Mouse (Mus musculus) stomach, embryonic 14.5 days (tissue): ENCODE measurements around the gene Sh2b2. TPM values are rescaled to one million over a fixed set of nuclear protein-coding genes. Genes with fewer than 3 reads are reported as not detected.
"Not testable (repeated sequence)": the region's sequence is repeated elsewhere in the genome, so short reads cannot be mapped to it uniquely, and the experiment has no call there.

Experiments
- ATAC-seq: fragments of 200-750 bp; cut with Nextera tagmentation; 2 replicates; pipeline ENCODE4 v1.8.0; 2017; ENCODE audit warnings: low read depth, moderate TSS enrichment; ENCODE audit not compliant: insufficient number of reproducible peaks, insufficient read depth, low FRiP score
- H3K27ac ChIP-seq: fragments of 300-500 bp; sonication (generic); 2 replicates; pipeline ENCODE4 v1.5.1; 2014; ENCODE audit warnings: mild to moderate bottlenecking, low read length, moderate library complexity, mixed read lengths
- H3K27me3 ChIP-seq: fragments of 300-500 bp; sonication (generic); 2 replicates; pipeline ENCODE4 v1.6.1; 2014; ENCODE audit warnings: low read length, control low read depth, mixed read lengths; ENCODE audit not compliant: control insufficient read depth, insufficient read depth
- H3K36me3 ChIP-seq: fragments of 300-500 bp; sonication (generic); 2 replicates; pipeline ENCODE4 v1.6.1; 2014; ENCODE audit warnings: mild to moderate bottlenecking, control low read depth, low read length, moderate library complexity, mixed read lengths; ENCODE audit not compliant: control insufficient read depth, insufficient read depth
- H3K4me1 ChIP-seq: fragments of 300-500 bp; sonication (generic); 2 replicates; pipeline ENCODE4 v1.6.1; 2014; ENCODE audit warnings: low read length, control low read depth, mixed read lengths; ENCODE audit not compliant: control insufficient read depth, insufficient read depth
- H3K4me2 ChIP-seq: fragments of 300-500 bp; sonication (generic); replicated peaks from 2 replicates; pipeline ENCODE4 v1.6.1; 2014; ENCODE audit warnings: low read depth, low read length, control low read depth
- H3K4me3 ChIP-seq: fragments of 300-500 bp; sonication (generic); 2 replicates; pipeline ENCODE4 v1.5.1; 2014; ENCODE audit warnings: low read depth, low read length, control low read depth
- H3K9ac ChIP-seq: fragments of 300-500 bp; sonication (generic); replicated peaks from 2 replicates; pipeline ENCODE4 v1.6.1; 2014; ENCODE audit warnings: low read depth, mild to moderate bottlenecking, control low read depth, low read length, moderate library complexity, mixed read lengths
- H3K9me3 ChIP-seq: fragments of 300-500 bp; sonication (generic); 2 replicates; pipeline ENCODE4 v1.6.1; 2016; ENCODE audit warnings: low read depth, low read length, control low read depth; ENCODE audit not compliant: control insufficient read depth
- WGBS: fragments of 180-500 bp; shearing (Covaris S2); extraction: QIAGEN DNeasy Blood & Tissue Kit; methylation state at CpG from one replicate; pipeline ENCODE4 v1.1.7; 2014; 5-methylcytosine and 5-hydroxymethylcytosine counted together
- polyA plus RNA-seq: library from polyadenylated mRNA; unstranded; fragments of >200 nt; fragmentation: Nextera tagmentation; extraction: Ambion mirVana; gene quantifications from 2 replicates; pipeline ENCODE4 v1.2.1, GENCODE M21; 2014

Sh2b2 gene
- polyA plus RNA-seq, 1 experiment from 2014 or later, result 3.3 TPM

- Histone ChIP-seq H3K27me3 (no peaks in the 10 kb centered on the region), H3K36me3 (no peaks in the 10 kb centered on the region), H3K9ac (no peak overlapping the region), H3K4me2 (no peak overlapping the region), H3K27ac (no peak overlapping the region), H3K4me1 (no peaks in the 10 kb centered on the region), H3K9me3 (no peaks in the 10 kb centered on the region), H3K4me3 (no peak overlapping the region)
- WGBS, result 93% methylated on average over 11 of the region's 11 CpGs
- no peak for ATAC-seq
Observed at GRCm38 (mm10) chr5:136212716-136213115, 33.6 kb downstream of the Sh2b2 start.

DNA sequence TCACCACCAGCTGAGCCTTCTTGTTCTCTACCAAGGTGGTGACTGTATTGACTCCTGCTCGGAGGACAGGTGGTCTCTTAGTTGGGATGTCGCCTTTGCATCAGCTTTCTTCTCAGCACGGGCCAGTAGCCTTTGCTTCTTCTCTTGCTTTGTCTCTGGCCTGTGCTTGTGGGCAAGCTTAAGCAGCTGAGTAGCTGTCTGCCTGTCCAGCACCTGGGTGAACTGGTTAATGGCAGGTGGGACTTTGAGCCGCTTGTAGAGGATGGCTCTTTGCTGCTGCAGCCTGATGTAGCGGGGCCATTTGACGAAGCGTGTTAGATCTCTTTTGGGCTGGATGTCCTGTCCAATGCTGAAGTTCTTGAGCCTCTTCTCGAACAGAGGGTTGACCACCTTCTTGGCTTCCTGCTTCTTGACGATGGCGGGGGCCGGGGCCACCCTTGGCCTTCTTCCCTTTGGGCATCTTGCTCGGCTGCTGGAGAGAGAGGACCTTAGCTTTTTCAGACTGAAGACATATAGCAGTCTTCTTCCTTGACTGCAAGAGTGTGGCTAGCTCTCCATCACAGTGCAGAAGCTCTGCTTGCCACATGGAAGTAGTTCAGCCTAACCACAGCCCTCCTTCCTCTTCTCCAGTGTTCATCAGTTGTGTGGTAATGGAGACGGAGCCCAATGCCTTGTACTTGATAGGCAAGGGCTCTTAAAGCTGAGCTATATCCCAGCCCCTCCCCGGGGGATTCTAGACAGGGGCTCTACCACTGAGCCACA is 34.8 kb downstream of the Sh2b2 start:
- not testable (repeated sequence) for H3K9ac ChIP-seq, H3K27ac ChIP-seq, H3K9me3 ChIP-seq, H3K4me1 ChIP-seq, H3K27me3 ChIP-seq, H3K4me2 ChIP-seq, ATAC-seq, H3K4me3 ChIP-seq, H3K36me3 ChIP-seq
- WGBS, result 89% methylated on average over 14 of the region's 14 CpGs

- H3K4me3 ChIP-seq, result no peak overlapping the region
- H3K9ac ChIP-seq, result no peak overlapping the region
- no peaks in the 10 kb centered on the region for H3K4me1 ChIP-seq
- H3K9me3 ChIP-seq, result no peaks in the 10 kb centered on the region
- H3K27ac ChIP-seq, result no peak overlapping the region
- 71% methylated on average over 5 of the region's 5 CpGs for WGBS
- H3K4me2 ChIP-seq, result no peak overlapping the region
- ATAC-seq, result no peak
- H3K27me3 ChIP-seq, result no peaks in the 10 kb centered on the region
- H3K36me3 ChIP-seq, result no peaks in the 10 kb centered on the region
Observed at GRCm38 (mm10) chr5:136210549-136210948, 35.8 kb downstream of the Sh2b2 start.

- Histone ChIP-seq H3K9me3 (no peaks in the 10 kb centered on the region), H3K4me3 (no peak overlapping the region), H3K36me3 (peaks cover 4% of the 10 kb centered on the region; the same call in 1 of the 2 replicates), H3K4me1 (peaks cover 8% of the 10 kb centered on the region; the same call in 1 of the 2 replicates), H3K4me2 (no peak overlapping the region), H3K9ac (no peak overlapping the region), H3K27ac (no peak overlapping the region), H3K27me3 (no peaks in the 10 kb centered on the region)
- ATAC-seq, result peak; percentile 16; the same call in 1 of the 2 replicates
- WGBS, result 35% methylated on average over 7 of the region's 7 CpGs
Observed at GRCm38 (mm10) chr5:136201832-136202231, 44.5 kb downstream of the Sh2b2 start.

DNA sequence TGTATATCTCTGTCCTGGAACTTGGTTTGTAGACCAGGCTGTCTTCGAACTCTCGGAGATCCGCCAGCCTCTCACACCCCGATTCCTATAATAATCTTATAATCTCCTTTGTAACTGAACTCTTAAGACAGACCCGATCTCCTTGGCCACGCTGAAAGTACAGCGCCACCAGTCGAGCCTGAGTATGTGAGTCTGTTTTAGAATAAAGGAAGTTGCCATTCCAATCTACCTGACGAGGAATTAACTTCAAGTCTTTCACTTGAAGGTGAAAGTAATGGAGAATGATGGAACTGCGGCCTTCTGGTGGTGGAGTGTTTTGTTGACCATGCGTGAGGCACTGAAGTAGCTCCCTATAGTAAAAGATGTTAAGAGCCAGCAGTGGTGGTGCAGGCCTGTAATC is 46.8 kb downstream of the Sh2b2 start:
- H3K36me3 ChIP-seq, result peaks cover 25% of the 10 kb centered on the region; the same call in 1 of the 2 replicates
- no peaks in the 10 kb centered on the region for H3K9me3 ChIP-seq
- H3K4me3 ChIP-seq, result peak overlapping the region; percentile 96
- peak overlapping the region; percentile 38 for H3K4me2 ChIP-seq
- no peak overlapping the region for H3K9ac ChIP-seq
- ATAC-seq, result no peak
- peaks cover 8% of the 10 kb centered on the region; the same call in 1 of the 2 replicates for H3K4me1 ChIP-seq
- WGBS, result 32% methylated on average over 11 of the region's 11 CpGs
- peak overlapping the region; percentile 79; the same call in 1 of the 2 replicates for H3K27ac ChIP-seq
- no peaks in the 10 kb centered on the region for H3K27me3 ChIP-seq

- WGBS, result under 1% methylated on average over 62 of the region's 62 CpGs
- Histone ChIP-seq H3K4me1 (peaks cover 8% of the 10 kb centered on the region; the same call in 1 of the 2 replicates), H3K36me3 (peaks cover 33% of the 10 kb centered on the region), H3K4me3 (peak within 1 kb of the TSS; percentile 96), H3K27me3 (no peaks in the 10 kb centered on the region), H3K9ac (peak within 1 kb of the TSS; percentile 90), H3K27ac (peak within 1 kb of the TSS; percentile 79), H3K9me3 (no peaks in the 10 kb centered on the region), H3K4me2 (peak within 1 kb of the TSS; percentile 90)
- ATAC-seq, result peak; percentile 92
Observed at GRCm38 (mm10) chr5:136198474-136199391, 47.6 kb downstream of the Sh2b2 start, which contains the start of gene Prkrip1. Prkrip1 (minus strand) TSS chr5:136198963.

DNA sequence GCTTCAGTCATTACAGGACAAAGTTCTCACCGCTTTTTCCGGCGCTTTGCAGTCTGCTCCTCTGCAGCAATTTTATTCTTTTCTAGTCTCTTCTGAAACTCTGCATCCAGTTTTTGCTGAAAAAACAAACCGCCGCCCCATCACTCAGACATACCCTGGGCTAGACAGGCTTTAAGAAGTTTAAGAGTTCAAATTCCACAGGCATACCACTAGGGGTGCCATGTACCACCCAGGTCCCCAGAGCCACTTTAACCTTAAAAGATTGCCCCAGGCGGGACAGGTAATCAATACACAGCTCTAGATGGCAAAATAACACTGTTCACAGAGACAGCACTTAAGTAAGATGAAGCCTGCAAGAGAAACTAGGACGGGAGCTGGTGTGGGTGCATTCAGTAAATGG is 54.5 kb downstream of the Sh2b2 start:
- Histone ChIP-seq H3K9ac (no peak overlapping the region), H3K9me3 (no peaks in the 10 kb centered on the region), H3K4me1 (no peaks in the 10 kb centered on the region), H3K4me3 (no peak overlapping the region), H3K27ac (no peak overlapping the region), H3K27me3 (no peaks in the 10 kb centered on the region), H3K36me3 (peaks cover 80% of the 10 kb centered on the region), H3K4me2 (no peak overlapping the region)
- WGBS, result 86% methylated on average over 7 of the region's 7 CpGs
- no peak for ATAC-seq

- no peaks in the 10 kb centered on the region for H3K9me3 ChIP-seq
- H3K27ac ChIP-seq, result no peak overlapping the region
- WGBS, result 38% methylated on average over 4 of the region's 4 CpGs
- H3K27me3 ChIP-seq, result no peaks in the 10 kb centered on the region
- no peaks in the 10 kb centered on the region for H3K4me1 ChIP-seq
- H3K4me3 ChIP-seq, result no peak overlapping the region
- no peak overlapping the region for H3K9ac ChIP-seq
- peaks cover 50% of the 10 kb centered on the region for H3K36me3 ChIP-seq
- H3K4me2 ChIP-seq, result no peak overlapping the region
- ATAC-seq, result no peak
Observed at GRCm38 (mm10) chr5:136186723-136187122, 59.6 kb downstream of the Sh2b2 start.
